Mouse (Mus musculus) neural tube, embryonic 14.5 days (tissue): ENCODE data around the gene Tmem252. TPM values are rescaled to one million over a fixed set of nuclear protein-coding genes. Genes with fewer than 3 reads are reported as not detected.

Source experiments
- ATAC-seq: fragments of 200-750 bp; cut with Nextera tagmentation; 2 replicates; pipeline ENCODE4 v1.8.0; 2017; ENCODE audit warnings: low read depth, mild to moderate bottlenecking, moderate TSS enrichment, moderate library complexity
- H3K27ac ChIP-seq: fragments of 300-500 bp; sonication (generic); 2 replicates; pipeline ENCODE4 v1.5.1; 2014; ENCODE audit warnings: low read depth, mild to moderate bottlenecking, control low read depth, low read length, moderate library complexity, mixed read lengths
- H3K27me3 ChIP-seq: fragments of 300-500 bp; sonication (generic); 2 replicates; pipeline ENCODE4 v1.6.1; 2014; ENCODE audit warnings: low read length; ENCODE audit not compliant: control insufficient read depth, insufficient read depth
- H3K36me3 ChIP-seq: fragments of 300-500 bp; sonication (generic); 2 replicates; pipeline ENCODE4 v1.6.1; 2014; ENCODE audit warnings: low read length, mixed read lengths; ENCODE audit not compliant: control insufficient read depth, insufficient read depth
- H3K4me1 ChIP-seq: fragments of 300-500 bp; sonication (generic); 2 replicates; pipeline ENCODE4 v1.6.1; 2014; ENCODE audit warnings: low read length; ENCODE audit not compliant: control insufficient read depth, insufficient read depth
- H3K4me2 ChIP-seq: fragments of 300-500 bp; sonication (generic); 2 replicates; pipeline ENCODE4 v1.6.1; 2014; ENCODE audit warnings: mild to moderate bottlenecking, low read depth, low read length, control low read depth
- H3K4me3 ChIP-seq: fragments of 300-500 bp; sonication (generic); 2 replicates; pipeline ENCODE4 v1.5.1; 2014; ENCODE audit warnings: low read depth, low read length, control low read depth, mixed read lengths
- H3K9ac ChIP-seq: fragments of 300-500 bp; sonication (generic); replicated peaks from 2 replicates; pipeline ENCODE4 v1.6.1; 2014; ENCODE audit warnings: low read depth, mild to moderate bottlenecking, control low read depth, low read length, mixed read lengths
- H3K9me3 ChIP-seq: fragments of 300-500 bp; sonication (generic); 2 replicates; pipeline ENCODE4 v1.6.1; 2016; ENCODE audit warnings: low read length; ENCODE audit not compliant: control insufficient read depth
- WGBS: fragments of 180-500 bp; shearing (Covaris S2); extraction: QIAGEN DNeasy Blood & Tissue Kit; methylation state at CpG from one replicate; pipeline ENCODE4 v1.1.7; 2014; 5-methylcytosine and 5-hydroxymethylcytosine counted together
- polyA plus RNA-seq: library from polyadenylated mRNA; unstranded; fragments of >200 nt; fragmentation: Nextera tagmentation; extraction: Ambion mirVana; gene quantifications from 2 replicates; pipeline ENCODE4 v1.2.1, GENCODE M21; 2014

Tmem252 gene
- 2.5 and 3.0 TPM in 2 replicates for polyA plus RNA-seq

DNA sequence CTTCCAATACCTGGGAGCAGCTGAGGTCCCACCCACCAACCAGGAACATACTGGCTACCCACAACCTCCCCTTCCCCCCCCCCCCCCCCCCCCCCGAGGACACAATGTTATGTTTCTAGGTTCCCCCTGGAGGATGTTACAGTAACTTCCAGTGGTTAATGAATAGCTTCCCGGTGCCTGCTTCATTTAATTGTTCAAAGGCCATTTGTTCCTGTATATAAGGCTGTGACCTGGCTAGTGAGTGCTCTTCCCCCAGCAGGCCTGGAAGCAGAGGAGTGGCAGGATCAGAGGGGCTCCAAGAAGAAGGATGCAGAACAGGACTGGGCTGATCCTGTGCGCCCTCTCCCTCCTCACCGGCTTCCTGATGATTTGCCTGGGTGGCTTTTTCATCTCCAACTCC lies at the start of gene Tmem252:
TSS of gene Tmem252 (plus strand) at position 247 of the 400 bp plus-strand sequence.
- ATAC-seq, result no peak
- no peak within 1 kb of the TSS for H3K4me2 ChIP-seq
- WGBS, result 64% methylated on average over 4 of the region's 4 CpGs

GRCm38 (mm10) chr19:24628049-24628448 lies 45.8 kb upstream of the Tmem252 start:
- WGBS, result 77% methylated on average over 4 of the region's 4 CpGs
- H3K36me3 ChIP-seq, result no peaks in the 10 kb centered on the region
- H3K9ac ChIP-seq, result no peak overlapping the region
- no peak overlapping the region for H3K4me3 ChIP-seq
- ATAC-seq, result no peak
- no peaks in the 10 kb centered on the region for H3K9me3 ChIP-seq
- no peak overlapping the region for H3K27ac ChIP-seq
- H3K4me1 ChIP-seq, result no peaks in the 10 kb centered on the region
- no peaks in the 10 kb centered on the region for H3K27me3 ChIP-seq
- no peak overlapping the region for H3K4me2 ChIP-seq

More for the DNA sequence above, at the start of gene Tmem252:
- Histone ChIP-seq H3K9ac (no peak within 1 kb of the TSS), H3K4me3 (no peak within 1 kb of the TSS), H3K36me3 (no peaks in the 10 kb centered on the region), H3K27ac (no peak within 1 kb of the TSS), H3K27me3 (no peaks in the 10 kb centered on the region), H3K9me3 (no peaks in the 10 kb centered on the region), H3K4me1 (no peaks in the 10 kb centered on the region)

DNA sequence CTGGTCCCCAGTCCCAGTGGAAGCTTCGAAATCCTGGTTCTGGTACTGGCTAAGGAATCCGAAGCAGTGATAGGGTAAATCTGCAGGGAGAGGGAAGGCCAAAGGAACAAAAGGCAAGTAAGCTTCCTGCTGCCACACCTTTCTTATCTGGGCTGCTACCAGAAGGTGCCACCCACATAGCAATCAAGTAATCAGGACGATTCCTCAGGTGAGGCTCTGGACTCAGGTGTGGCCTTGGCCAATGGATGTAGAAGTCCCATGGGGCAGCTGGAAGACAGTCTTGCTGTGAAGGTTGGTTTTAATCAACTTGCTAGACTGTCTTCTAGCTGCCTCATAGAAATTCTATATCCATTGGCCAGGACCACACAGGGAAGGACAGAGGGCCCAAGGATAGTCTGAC lies 40.8 kb upstream of the Tmem252 start:
- 86% methylated on average over 3 of the region's 3 CpGs for WGBS
- H3K4me3 ChIP-seq, result no peak overlapping the region
- no peak overlapping the region for H3K4me2 ChIP-seq
- H3K4me1 ChIP-seq, result no peaks in the 10 kb centered on the region
- H3K27me3 ChIP-seq, result no peaks in the 10 kb centered on the region
- H3K9me3 ChIP-seq, result no peaks in the 10 kb centered on the region
- no peaks in the 10 kb centered on the region for H3K36me3 ChIP-seq
- no peak overlapping the region for H3K9ac ChIP-seq
- no peak for ATAC-seq
- no peak overlapping the region for H3K27ac ChIP-seq

GRCm38 (mm10) chr19:24634602-24635001 lies 39.2 kb upstream of the Tmem252 start:
- peak; percentile 58; the same call in 1 of the 2 replicates for ATAC-seq
- no peaks in the 10 kb centered on the region for H3K4me1 ChIP-seq
- WGBS, result 10% methylated on average over 7 of the region's 7 CpGs
- no peak overlapping the region for H3K27ac ChIP-seq
- no peaks in the 10 kb centered on the region for H3K9me3 ChIP-seq
- no peak overlapping the region for H3K9ac ChIP-seq
- H3K4me3 ChIP-seq, result no peak overlapping the region
- no peaks in the 10 kb centered on the region for H3K36me3 ChIP-seq
- H3K27me3 ChIP-seq, result no peaks in the 10 kb centered on the region
- H3K4me2 ChIP-seq, result no peak overlapping the region

DNA sequence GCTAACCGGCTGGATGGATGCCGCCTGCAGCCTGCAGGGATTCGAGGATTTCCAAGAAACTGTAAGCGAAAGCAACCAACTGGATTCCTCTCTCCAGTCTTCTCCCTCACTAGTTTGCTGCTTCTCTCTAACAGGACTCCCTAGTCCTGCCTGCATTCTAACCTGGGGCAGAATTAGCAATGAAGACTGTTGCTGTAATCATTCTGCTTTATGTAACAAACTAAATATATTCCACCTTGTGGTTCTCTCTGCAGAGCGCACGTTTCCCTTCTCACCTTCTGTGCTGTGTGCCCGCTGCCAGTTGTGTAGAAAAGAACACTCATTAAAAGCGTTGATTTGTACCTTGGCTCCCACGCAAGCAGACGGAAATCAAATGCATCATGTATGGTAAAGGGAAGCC lies 37.2 kb upstream of the Tmem252 start:
- H3K4me1 ChIP-seq, result no peaks in the 10 kb centered on the region
- no peaks in the 10 kb centered on the region for H3K27me3 ChIP-seq
- 88% methylated on average over 10 of the region's 10 CpGs for WGBS
- no peaks in the 10 kb centered on the region for H3K9me3 ChIP-seq
- no peak overlapping the region for H3K27ac ChIP-seq
- H3K36me3 ChIP-seq, result no peaks in the 10 kb centered on the region
- no peak overlapping the region for H3K9ac ChIP-seq
- no peak for ATAC-seq
- no peak overlapping the region for H3K4me2 ChIP-seq
- H3K4me3 ChIP-seq, result no peak overlapping the region

DNA sequence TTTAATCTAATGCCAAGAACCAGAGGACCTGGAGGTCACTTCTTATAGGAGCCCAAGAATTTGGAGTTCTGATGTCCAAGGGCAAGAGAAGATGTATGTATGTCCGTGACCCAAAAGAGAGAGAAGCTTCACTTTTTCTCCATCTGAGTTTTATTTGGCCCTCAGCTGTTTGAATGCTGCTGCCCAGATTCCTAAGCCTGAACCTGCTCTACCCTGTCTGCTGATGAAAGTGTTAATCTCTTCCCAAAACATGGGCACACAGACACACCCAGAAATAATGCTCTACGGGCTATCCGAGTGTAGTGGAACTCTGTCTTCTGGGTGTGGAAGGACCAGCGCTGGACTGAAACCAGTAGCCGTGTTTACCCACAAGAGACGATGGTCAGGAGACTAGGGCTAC lies 35.8 kb upstream of the Tmem252 start:
- Histone ChIP-seq H3K36me3 (no peaks in the 10 kb centered on the region), H3K4me1 (no peaks in the 10 kb centered on the region), H3K27me3 (no peaks in the 10 kb centered on the region), H3K9me3 (no peaks in the 10 kb centered on the region), H3K27ac (no peak overlapping the region), H3K9ac (no peak overlapping the region), H3K4me2 (no peak overlapping the region), H3K4me3 (no peak overlapping the region)
- no peak for ATAC-seq
- WGBS, result 94% methylated on average over 6 of the region's 6 CpGs

DNA sequence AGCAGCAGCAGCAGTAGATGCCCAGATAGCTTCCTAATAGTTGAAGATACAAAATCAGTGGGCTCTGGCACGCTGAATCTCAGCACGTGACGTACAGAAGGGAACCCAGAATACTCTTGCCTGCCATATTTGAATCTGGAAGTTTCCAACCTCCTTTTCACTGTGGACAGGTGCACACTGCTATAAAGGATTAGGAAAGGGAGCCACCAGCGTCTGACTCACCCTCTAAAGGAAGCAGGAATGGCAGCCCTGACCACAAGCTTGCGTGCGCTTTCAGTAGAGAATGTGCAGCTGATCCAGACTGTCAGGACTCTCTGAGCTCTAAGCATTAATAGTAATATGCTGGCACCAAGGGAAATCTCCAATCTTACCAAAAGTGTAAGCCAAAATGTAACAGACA lies 32.8 kb upstream of the Tmem252 start:
- ATAC-seq, result no peak
- no peak overlapping the region for H3K9ac ChIP-seq
- H3K27ac ChIP-seq, result no peak overlapping the region
- no peaks in the 10 kb centered on the region for H3K4me1 ChIP-seq
- no peak overlapping the region for H3K4me3 ChIP-seq
- WGBS, result 89% methylated on average over 6 of the region's 6 CpGs
- H3K36me3 ChIP-seq, result no peaks in the 10 kb centered on the region
- no peaks in the 10 kb centered on the region for H3K27me3 ChIP-seq
- H3K4me2 ChIP-seq, result no peak overlapping the region
- no peaks in the 10 kb centered on the region for H3K9me3 ChIP-seq

DNA sequence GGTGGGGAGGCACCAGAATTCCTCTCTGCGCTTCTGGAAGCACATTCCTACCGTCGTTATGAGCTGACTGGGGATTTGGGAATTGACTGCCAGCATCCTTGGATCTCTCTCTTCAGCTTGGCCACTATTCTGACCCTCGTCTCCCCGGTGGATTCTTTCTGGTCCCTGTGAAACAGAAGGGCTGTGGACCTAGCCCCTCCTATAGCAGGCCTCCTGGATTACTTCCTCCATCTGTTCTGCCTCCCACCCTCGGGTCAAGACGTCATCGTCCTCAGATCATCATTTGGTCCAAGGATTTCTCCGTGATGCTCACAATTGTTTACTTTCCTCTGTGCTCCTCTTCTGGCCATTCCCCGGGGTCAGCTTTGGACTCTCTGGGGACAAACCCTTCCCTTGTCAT lies 28.8 kb upstream of the Tmem252 start:
- Histone ChIP-seq H3K9ac (no peak overlapping the region), H3K36me3 (no peaks in the 10 kb centered on the region), H3K9me3 (no peaks in the 10 kb centered on the region), H3K4me3 (no peak overlapping the region), H3K4me1 (no peaks in the 10 kb centered on the region), H3K27ac (no peak overlapping the region), H3K4me2 (no peak overlapping the region), H3K27me3 (no peaks in the 10 kb centered on the region)
- no peak for ATAC-seq
- 75% methylated on average over 10 of the region's 10 CpGs for WGBS

GRCm38 (mm10) chr19:24646162-24646829 lies 27.5 kb upstream of the Tmem252 start:
- no peaks in the 10 kb centered on the region for H3K27me3 ChIP-seq
- H3K36me3 ChIP-seq, result no peaks in the 10 kb centered on the region
- no peak for ATAC-seq
- no peak overlapping the region for H3K27ac ChIP-seq
- no peaks in the 10 kb centered on the region for H3K4me1 ChIP-seq
- H3K4me3 ChIP-seq, result no peak overlapping the region
- no peak overlapping the region for H3K4me2 ChIP-seq
- 82% methylated on average over 8 of the region's 8 CpGs for WGBS
- no peak overlapping the region for H3K9ac ChIP-seq
- H3K9me3 ChIP-seq, result no peaks in the 10 kb centered on the region
